Mouse (Mus musculus) left cerebral cortex, postnatal 10 days (tissue): ENCODE data around the gene Tmem43. TPM values are rescaled to one million over a fixed set of nuclear protein-coding genes. Genes with fewer than 3 reads are reported as not detected.

Source experiments
- DNase-seq, 2 experiments: peaks; one replicate each; pipeline ENCODE4 v3.0.0; 2021 to 2022; ENCODE audit warnings: low spot score in 2 of 2, mixed read lengths in 1 of 2; ENCODE audit errors: extremely low spot score in 1 of 2
- intact Hi-C: fragments of 180-260 bp; cut with DNase I; formaldehyde crosslinking; loops from one replicate; pipeline ENCODE4 v1.15.1; 2025
- total RNA-seq, 2 experiments: library from RNA; stranded (reverse); gene quantifications; 2 replicates each; pipeline ENCODE4 v1.2.3; 2021

The Tmem43 gene
- total RNA-seq, 2 experiments from 2014 or later = 26.5 to 30.9 TPM

- DNase-seq = no peak
- intact Hi-C loops = loop anchor here (5.0 kb wide), 1 partner anchor 214 kb away; no protein-coding TSS in a partner anchor
Measured at GRCm38 (mm10) chr6:91528265-91528664, 54.8 kb downstream of the Tmem43 start.

GRCm38 (mm10) chr6:91530673-91531072 is 57.2 kb downstream of the Tmem43 start:
- intact Hi-C loops = loop anchor here (10.0 kb wide), 1 partner anchor 334 kb away; no protein-coding TSS in a partner anchor
- DNase-seq = no peak

- no peak for DNase-seq
- intact Hi-C loops = loop anchor here (10.0 kb wide), 1 partner anchor 334 kb away; no protein-coding TSS in a partner anchor
Measured at GRCm38 (mm10) chr6:91531276-91531675, 57.8 kb downstream of the Tmem43 start.

- intact Hi-C loops = loop anchor here (10.0 kb wide), 1 partner anchor 332 kb away; no protein-coding TSS in a partner anchor
- DNase-seq = no peak
Measured at GRCm38 (mm10) chr6:91532661-91533060, 59.2 kb downstream of the Tmem43 start.

GRCm38 (mm10) chr6:91533359-91533758 is 59.9 kb downstream of the Tmem43 start:
- intact Hi-C loops = loop anchor here (10.0 kb wide), 1 partner anchor 331 kb away; no protein-coding TSS in a partner anchor
- no peak for DNase-seq

GRCm38 (mm10) chr6:91533771-91534170 is 60.3 kb downstream of the Tmem43 start:
- no peak for DNase-seq
- intact Hi-C loops = loop anchor here (10.0 kb wide), 1 partner anchor 331 kb away; no protein-coding TSS in a partner anchor

- intact Hi-C loops = loop anchor here (10.0 kb wide), 1 partner anchor 331 kb away; no protein-coding TSS in a partner anchor
- DNase-seq = no peak
Measured at GRCm38 (mm10) chr6:91534268-91534667, 60.8 kb downstream of the Tmem43 start.

GRCm38 (mm10) chr6:91535231-91535630 is 61.7 kb downstream of the Tmem43 start:
- no peak for DNase-seq
- intact Hi-C loops = loop anchor here (10.0 kb wide), 1 partner anchor 330 kb away; no protein-coding TSS in a partner anchor

GRCm38 (mm10) chr6:91536047-91536765 is 62.7 kb downstream of the Tmem43 start:
- intact Hi-C loops = loop anchor here (10.0 kb wide), 1 partner anchor 329 kb away; no protein-coding TSS in a partner anchor
- DNase-seq = no peak

Other genes with a start within 250 kb of the Tmem43 start
- gene Wnt7a, start 62.3 kb upstream of the Tmem43 start, total RNA-seq = 10 to 100 TPM; 12.3 to 15.0 TPM
- 10 to 100 TPM; 19.3 to 19.7 TPM for gene Chchd4, start 157 bp upstream of the Tmem43 start, total RNA-seq
- gene Xpc, start 42.2 kb downstream of the Tmem43 start, total RNA-seq = 10 to 100 TPM in 1 of 2 experiments, 1 to 10 TPM in 1; 10.0 to 10.3 TPM
- 10 to 100 TPM; 44.2 to 49.7 TPM for gene Lsm3, start 42.2 kb downstream of the Tmem43 start, total RNA-seq
- 100 to 1,000 TPM; 198 to 215 TPM for gene Slc6a6, start 210.3 kb downstream of the Tmem43 start, total RNA-seq